Mouse (Mus musculus): ENCODE results near the gene Fnip2.
A peak's percentile ranks its signal among the peaks of the same experiment; 100 is the strongest.

DNA sequence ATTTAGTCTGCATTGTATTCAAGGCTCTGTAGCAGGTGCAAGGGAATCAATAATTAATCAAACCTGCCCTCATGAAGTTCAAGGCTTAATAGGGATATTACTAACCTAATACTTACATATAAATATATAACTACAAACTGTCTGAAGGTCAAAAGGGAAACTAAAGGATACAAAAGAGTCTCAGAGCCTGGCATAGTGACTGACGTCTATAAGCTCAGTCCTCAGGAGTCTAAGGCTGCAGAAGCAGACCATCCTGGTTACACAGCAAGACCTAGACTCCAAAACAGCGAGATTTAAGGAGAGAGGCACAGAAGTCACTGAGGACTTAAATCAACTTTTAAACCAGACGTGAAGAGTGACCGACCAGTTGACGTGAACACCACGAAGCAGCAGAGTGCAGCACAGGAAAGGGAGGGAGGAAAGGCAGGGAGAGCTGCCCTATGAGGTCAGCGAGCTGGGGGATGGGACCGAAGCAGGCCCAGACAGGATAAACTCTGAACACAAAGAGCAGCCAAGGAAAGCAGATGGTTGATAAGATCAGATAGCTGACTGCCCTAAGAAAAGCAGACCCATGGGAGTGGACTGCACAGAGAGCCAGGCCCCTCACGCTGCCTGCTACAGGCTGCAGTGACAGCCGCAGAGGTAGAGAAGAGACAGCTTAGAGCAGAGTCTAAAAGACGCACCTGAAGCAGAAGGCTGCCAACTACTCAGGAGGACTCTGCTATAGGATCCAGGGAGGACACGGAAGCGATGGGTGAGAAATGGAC lies 48.7 kb downstream of the Fnip2 start:
- TF ChIP-seq POLR2A (IDR thresholded peaks at IDR 0.05; ENCODE audit: low read depth, low read length) (no peak), CTCF (IDR thresholded peaks at IDR 0.05; ENCODE audit: borderline replicate concordance, insufficient read depth, low read length) (peak; percentile 44; the same call in 1 of the 2 replicates)

Measured in embryonic fibroblast, embryonic 13.5 days (primary cell).